Mouse (Mus musculus) B cell, adult 2 months (primary cell): ENCODE data around the gene Mak.
A peak's percentile ranks its signal among the peaks of the same experiment; 100 is the strongest.

Experiments used
- DNase-seq, 2 experiments: peaks; one replicate each; pipeline ENCODE4 v3.0.0; 2022

The Mak gene

GRCm38 (mm10) chr13:41079421-41079780 lies at the start of gene Mak:
Mak (minus strand) TSS chr13:41079706.
- peak; percentile 60 to 64 for DNase-seq

- DNase-seq, result no peak
Observed at GRCm38 (mm10) chr13:41129061-41129460, 49.6 kb upstream of the Mak start.

DNA sequence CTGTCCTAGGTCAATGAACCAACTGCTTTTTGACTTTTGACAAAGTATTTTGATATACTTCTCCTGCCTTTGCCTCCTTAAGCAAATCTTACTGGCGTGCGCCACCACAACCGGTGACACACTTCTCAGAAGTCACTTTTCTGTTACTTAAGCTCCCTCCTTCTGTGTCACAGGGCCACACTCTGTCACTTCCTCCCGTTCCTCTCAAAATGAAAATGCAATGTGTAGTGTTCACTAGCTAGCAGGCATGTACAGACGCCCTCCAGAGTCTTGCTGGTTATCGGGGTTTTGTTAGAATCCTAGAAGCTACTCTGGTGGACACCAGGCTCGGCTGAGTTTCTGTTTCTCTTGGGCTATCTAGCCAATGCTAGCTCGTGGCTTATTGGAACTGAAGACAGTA lies 48.8 kb upstream of the Mak start:
- no peak for DNase-seq

GRCm38 (mm10) chr13:41123666-41124225 lies 44.2 kb upstream of the Mak start:
- DNase-seq, result no peak

- DNase-seq, result no peak
Observed at GRCm38 (mm10) chr13:41119152-41119945, 39.8 kb upstream of the Mak start.

DNA sequence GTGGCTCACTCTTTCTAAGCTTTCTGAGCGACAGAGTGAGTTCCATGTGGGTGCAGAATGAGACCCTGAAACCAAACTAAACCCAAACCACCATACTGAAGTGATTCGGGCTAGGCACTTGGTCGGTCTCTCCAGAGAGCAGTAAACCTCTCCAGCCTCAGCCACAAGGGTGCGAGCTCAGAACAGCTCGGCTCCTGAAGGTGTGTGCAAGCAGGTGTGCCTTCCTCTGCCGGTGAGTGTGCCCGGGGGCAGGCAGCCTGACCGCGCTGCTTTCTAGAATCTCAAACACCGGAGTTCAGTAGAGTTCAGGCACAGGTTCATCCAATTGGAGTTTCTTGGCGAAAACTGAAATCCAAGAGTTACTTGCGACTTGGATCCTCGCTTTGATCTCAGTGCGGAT lies 34.4 kb upstream of the Mak start, which contains the start of gene Sycp2l:
Gene Sycp2l, plus strand, starts transcription at position 368 of the 400 bp plus-strand sequence.
- no peak for DNase-seq

DNA sequence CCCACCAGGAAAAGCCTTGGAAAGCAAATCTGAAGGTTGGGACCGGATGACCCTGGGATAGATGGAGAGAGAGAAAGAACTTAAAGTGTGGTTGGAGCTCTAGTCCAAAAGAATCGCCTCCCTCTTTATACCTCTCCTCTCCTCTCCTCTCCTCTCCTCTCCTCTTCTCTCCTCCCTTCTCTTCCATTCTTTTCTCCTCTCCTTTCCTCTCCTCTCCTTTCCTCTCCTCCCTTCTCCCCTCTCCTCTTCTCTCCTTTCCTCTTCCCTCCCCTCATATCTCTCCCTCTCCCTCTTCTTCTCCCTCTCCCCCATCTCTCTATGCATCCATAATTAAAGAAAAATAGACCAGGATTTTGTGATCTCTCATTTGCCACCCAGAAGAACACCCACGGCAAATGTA lies 31.4 kb upstream of the Mak start, which contains the start of gene Gcm2:
Gene Gcm2, minus strand, starts transcription at position 101 of the 400 bp plus-strand sequence.
- DNase-seq, result no peak

- DNase-seq, result peak in 1 of 2 experiments; percentile 7
Observed at GRCm38 (mm10) chr13:41105541-41105940, 26.0 kb upstream of the Mak start.

GRCm38 (mm10) chr13:41103841-41104525 lies 24.5 kb upstream of the Mak start:
- no peak for DNase-seq

DNA sequence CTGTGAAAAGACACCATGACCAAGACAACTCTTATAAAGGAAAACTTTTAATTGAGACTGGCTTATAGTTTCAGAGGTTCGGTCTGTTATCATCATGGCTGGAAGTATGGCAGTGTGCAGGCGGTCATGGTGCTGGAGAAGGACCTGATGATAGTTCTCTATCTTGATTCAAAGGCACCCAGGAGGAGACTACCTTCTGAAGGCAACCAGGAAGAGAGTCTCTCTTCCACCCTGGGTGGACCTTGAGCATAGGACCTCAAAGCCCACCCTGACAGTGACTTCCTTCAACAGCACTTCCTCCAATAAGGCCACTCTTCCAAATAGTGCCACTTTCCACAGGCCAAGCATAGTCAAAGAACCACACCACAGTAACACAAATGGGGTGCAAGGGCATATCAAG lies 20.5 kb upstream of the Mak start:
- no peak for DNase-seq

- DNase-seq, result no peak
Observed at GRCm38 (mm10) chr13:41098325-41098724, 18.8 kb upstream of the Mak start.

GRCm38 (mm10) chr13:41097324-41098058 lies 18.0 kb upstream of the Mak start:
- DNase-seq, result peak; percentile 67 to 70

DNA sequence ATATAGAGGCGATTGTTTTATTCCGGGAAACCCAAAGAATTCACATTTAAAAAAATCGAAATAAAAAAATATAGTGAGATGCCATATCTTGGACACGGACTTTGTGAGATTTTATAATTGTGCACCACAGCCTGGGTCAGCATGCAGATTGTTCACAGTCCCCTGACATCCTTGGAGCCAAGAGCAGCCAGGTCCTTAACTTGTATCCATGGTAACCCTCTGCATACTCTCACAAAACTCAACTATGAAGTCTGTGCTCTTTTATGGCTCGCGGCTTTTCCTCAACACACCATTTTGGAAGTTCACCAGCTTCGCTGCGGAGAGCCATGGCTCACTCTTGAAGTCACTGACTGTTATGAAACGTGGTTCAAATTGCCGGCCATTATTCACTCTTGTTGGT lies 14.7 kb upstream of the Mak start:
- DNase-seq, result no peak

GRCm38 (mm10) chr13:41091271-41091670 lies 11.8 kb upstream of the Mak start:
- no peak for DNase-seq

DNA sequence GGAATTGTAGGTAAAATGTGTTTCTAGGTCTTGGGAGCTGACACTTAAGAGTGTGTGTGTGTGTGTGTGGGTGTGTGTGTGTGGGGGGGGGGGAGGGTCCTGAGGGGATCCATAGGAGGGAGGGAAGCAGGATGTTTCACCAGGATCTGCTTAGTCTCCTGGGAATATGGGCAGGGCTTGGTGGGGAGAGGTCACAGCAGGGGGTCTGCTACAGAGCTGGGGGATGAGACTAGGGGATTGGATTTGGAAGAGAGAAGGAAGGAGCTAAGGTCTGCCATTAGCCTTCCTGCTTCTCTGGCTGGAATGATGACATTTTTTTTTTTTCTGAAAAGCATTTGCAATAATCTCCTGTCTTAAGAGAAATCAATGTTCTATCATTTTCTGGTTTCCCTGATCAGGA lies 9.2 kb upstream of the Mak start:
- DNase-seq, result no peak

DNA sequence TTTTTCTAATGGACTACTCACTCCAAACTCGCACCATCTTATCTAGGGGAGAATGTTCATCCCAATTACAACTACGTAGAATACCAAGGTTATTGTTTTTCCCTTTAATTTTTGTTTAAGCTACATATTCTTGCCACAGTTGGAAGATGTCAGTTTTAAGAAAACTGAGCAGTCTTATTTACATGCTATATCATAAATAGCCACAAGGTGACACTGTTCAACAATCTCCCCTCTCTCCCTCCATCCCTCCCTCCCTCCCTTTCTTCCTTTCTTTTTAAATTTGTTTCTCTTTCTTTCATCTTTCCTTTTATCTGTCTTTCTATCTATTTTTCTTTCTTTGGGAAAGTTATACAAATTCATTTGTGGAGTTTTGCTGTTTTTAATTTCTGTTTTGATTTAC lies 5.6 kb upstream of the Mak start:
- DNase-seq, result no peak

- no peak for DNase-seq
Observed at GRCm38 (mm10) chr13:41084521-41084920, 5.0 kb upstream of the Mak start.

DNA sequence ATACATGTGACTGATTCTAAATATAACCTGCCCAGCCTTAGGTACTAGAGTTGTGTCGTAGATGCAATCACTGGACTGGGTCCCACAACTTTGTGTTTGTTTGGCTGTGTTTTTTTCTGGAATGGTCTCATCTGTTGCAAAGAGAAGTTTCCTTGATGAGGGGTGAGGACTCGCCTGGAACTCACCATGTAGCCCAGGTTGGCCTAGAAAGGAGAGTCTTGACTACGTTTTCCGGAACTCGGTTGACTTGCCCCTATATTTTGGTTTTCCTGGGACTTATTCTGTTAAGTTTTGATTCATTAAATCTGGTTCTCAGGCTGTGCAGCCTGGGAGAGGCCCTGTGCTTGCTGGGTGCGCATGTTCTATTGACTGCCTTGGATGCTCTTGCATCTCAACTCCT lies 1.2 kb upstream of the Mak start:
- DNase-seq, result no peak

- DNase-seq, result no peak
Observed at GRCm38 (mm10) chr13:41079859-41080258, 353 bp upstream of the Mak start.

DNA sequence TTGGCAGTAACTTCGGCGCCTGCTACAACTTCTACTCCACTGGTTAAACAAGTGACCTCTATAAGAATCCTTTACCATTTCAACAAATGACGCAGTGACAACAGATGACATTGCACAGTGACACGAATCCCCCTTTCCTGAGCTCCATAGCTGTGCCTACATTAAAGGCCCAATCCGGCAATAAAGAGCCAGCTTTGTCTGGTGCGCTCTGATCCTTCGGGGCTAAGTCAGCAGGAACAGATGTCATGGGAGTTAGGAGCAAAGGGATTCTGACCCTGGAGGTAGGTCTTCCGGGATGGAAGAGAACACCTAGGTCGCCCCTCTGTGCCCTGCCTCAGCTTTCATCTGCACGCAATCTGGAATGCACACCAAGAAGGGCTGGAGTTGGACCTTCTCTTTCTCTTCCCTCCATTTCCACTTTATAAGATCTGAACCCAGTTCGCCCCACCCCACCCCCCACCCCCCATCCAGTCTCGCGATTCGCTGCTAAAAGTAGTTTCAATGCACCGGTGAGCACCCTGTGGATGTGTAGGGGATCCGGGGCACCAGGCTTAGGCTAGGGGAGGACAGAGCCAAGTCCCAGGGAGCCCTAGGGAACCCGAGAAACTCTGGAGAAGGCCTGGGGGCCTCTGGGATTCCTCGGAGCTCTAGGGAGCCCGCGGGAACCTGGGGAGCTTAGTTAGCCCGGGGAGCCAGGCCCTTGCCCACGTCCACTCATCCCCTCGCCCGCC lies 651 bp downstream of the Mak start:
- DNase-seq, result no peak

GRCm38 (mm10) chr13:41077921-41078320 lies 1.6 kb downstream of the Mak start:
- no peak for DNase-seq

GRCm38 (mm10) chr13:41073819-41074218 lies 5.7 kb downstream of the Mak start:
- DNase-seq, result no peak

GRCm38 (mm10) chr13:41071617-41072016 lies 7.9 kb downstream of the Mak start:
- DNase-seq, result no peak
